Mouse (Mus musculus): ENCODE measurements around the gene Gm11549.

DNA sequence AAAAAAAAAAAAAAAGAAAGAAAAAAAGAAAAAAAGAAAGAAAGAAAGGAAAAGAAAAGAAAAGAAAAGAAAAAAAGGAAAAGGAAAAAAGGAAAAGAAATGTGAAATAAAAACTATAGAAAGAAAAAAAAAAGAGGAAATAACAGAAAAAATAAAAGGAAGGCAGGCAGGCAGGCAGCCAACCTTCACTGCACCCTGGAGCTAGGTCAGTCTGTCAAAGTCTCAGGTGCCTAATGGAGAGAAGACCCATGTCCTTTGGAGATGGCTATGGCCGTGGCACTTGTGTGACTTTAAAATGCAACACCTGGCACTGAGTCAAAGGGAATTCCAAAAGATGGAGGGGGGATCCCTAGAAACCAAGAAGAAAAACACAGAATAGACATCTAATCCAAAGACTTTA, 33.2 kb downstream of the Gm11549 start:
- TF ChIP-seq CTCF (IDR thresholded peaks at IDR 0.05; ENCODE audit: borderline replicate concordance, control insufficient read depth, extremely low read depth, insufficient read depth, low read length, poor library complexity) (no peak), POLR2A (IDR thresholded peaks at IDR 0.05; ENCODE audit: control insufficient read depth, extremely low read depth, insufficient read depth, low read length, poor library complexity) (no peak)

Measured in thymus, adult 2 months (tissue).